Comparison of ENCODE assay signal across 8 mouse cellular contexts in genomic region chr13:104947958-104948357, GRCm38 (mm10).
DNase-seq lines count a peak whose midpoint lies in the region; ATAC-seq and TF ChIP-seq lines count a peak whose summit lies in the region.

No protein-coding gene starts in this region.

- no peaks in the 10 kb centered on the region for H3K36me3 ChIP-seq in ES-E14 (ENCODE audit: control insufficient read depth, insufficient read depth, low read length, poor library complexity, severe bottlenecking)
- H3K36me3 ChIP-seq in forebrain, embryonic 16.5 days (ENCODE audit: control insufficient read depth, insufficient read depth): no peaks in the 10 kb centered on the region

- peak; percentile 85 for DNase-seq in ES-E14 (ENCODE audit: low read depth, low spot score)
- peak; percentile 77 for DNase-seq in cerebellum, adult 11 months
- peak; percentile 21 for DNase-seq in heart, postnatal 25 days (ENCODE audit: low spot score)
- DNase-seq in large intestine, adult 2 months (ENCODE audit: low read depth, low spot score): peak; percentile 37
- peak; percentile 46 to 62 for DNase-seq in lung, adult 18-20 months
- peak; percentile 86 for DNase-seq in thymus, postnatal 0 days (ENCODE audit: low spot score)

- peak; percentile 93 for ATAC-seq in forebrain, embryonic 16.5 days
- ATAC-seq in neutrophil, adult 5-6 weeks (ENCODE audit: extremely low read depth, insufficient number of reproducible peaks, low FRiP score, poor library complexity, severe bottlenecking): peak; percentile 72; the same call in 1 of the 2 replicates

- no peaks in the 10 kb centered on the region for H3K27me3 ChIP-seq in forebrain, embryonic 16.5 days (replicated peaks; ENCODE audit: control insufficient read depth, insufficient read depth, low read length)

- no peak overlapping the region for H3K4me3 ChIP-seq in ES-E14 (ENCODE audit: insufficient read depth in 1 of 2, low read depth in 1 of 2, low read length in 2 of 2, poor library complexity in 1 of 2, severe bottlenecking in 1 of 2)
- no peak overlapping the region for H3K4me3 ChIP-seq in forebrain, embryonic 16.5 days (replicated peaks; ENCODE audit: low read length)

- in situ Hi-C loops in ES-E14 (cut with MboI; ENCODE audit: low sequenced_read_pairs in 2 of 2, unreplicated experiment in 2 of 2): loop anchor here in 1 of 2 experiments (10.0 kb wide), 1 partner anchor 427 kb away; no protein-coding TSS in a partner anchor

- no peak overlapping the region for H3K9ac ChIP-seq in ES-E14 (ENCODE audit: insufficient read depth, low read depth, low read length, poor library complexity, severe bottlenecking)
- no peak overlapping the region for H3K9ac ChIP-seq in forebrain, embryonic 16.5 days (replicated peaks; ENCODE audit: low read depth, low read length)

- H3K4me1 ChIP-seq in ES-E14 (ENCODE audit: control insufficient read depth in 2 of 2, insufficient read depth in 2 of 2, low read length in 2 of 2, poor library complexity in 1 of 2): no peaks in the 10 kb centered on the region
- H3K4me1 ChIP-seq in forebrain, embryonic 16.5 days (replicated peaks; ENCODE audit: control insufficient read depth, insufficient read depth, low read length): no peaks in the 10 kb centered on the region

- no peaks in the 10 kb centered on the region for H3K9me3 ChIP-seq in ES-E14 (ENCODE audit: control insufficient read depth, insufficient read depth, low read depth, low read length)
- no peaks in the 10 kb centered on the region for H3K9me3 ChIP-seq in forebrain, embryonic 16.5 days (ENCODE audit: control insufficient read depth, low read length)

- intact Hi-C loops in heart, postnatal 25 days (cut with DNase I): loop anchor here (1.0 to 5.0 kb wide), 5 partner anchors 101 to 429 kb away; no protein-coding TSS in a partner anchor

- 0% methylated on average over 7 of the region's 7 CpGs for WGBS in forebrain, embryonic 16.5 days
- under 1% methylated on average over 7 of the region's 7 CpGs for WGBS in large intestine, adult 2 months

- no peak overlapping the region for H3K27ac ChIP-seq in ES-E14 (ENCODE audit: insufficient read depth, low read depth, low read length, poor library complexity, severe bottlenecking)
- H3K27ac ChIP-seq in forebrain, embryonic 16.5 days (ENCODE audit: low read length): no peak overlapping the region

- H3K4me2 ChIP-seq in forebrain, embryonic 16.5 days (ENCODE audit: low read length): no peak overlapping the region

TF ChIP-seq in ES-E14, 5 proteins besides CTCF, POLR2A, EP300 and RAD21:
- peak; percentile 95 for TF ChIP-seq ZC3H11A (IDR thresholded peaks at IDR 0.05; ENCODE audit: borderline replicate concordance, low read depth, low read length)
- TF ChIP-seq HCFC1 (IDR thresholded peaks at IDR 0.05; ENCODE audit: borderline replicate concordance, insufficient read depth, low read length): no peak
- no peak for TF ChIP-seq CHD2 (IDR thresholded peaks at IDR 0.05; ENCODE audit: low read depth, low read length)
TF ChIP-seq in ES-E14: peak in this region for 1.

Comparison
In these comparisons a context has a peak if more than half of its experiments do, and no peak if none do; other contexts are left out.
1. DNase-seq: peak in every context shown above with its lines; median percentile 86 in thymus, postnatal 0 days; 85 in ES-E14; 77 in cerebellum, adult 11 months; 54 in lung, adult 18-20 months; 37 in large intestine, adult 2 months; 21 in heart, postnatal 25 days.